Mouse (Mus musculus) midbrain, postnatal 0 days (tissue): ENCODE results near the gene Bmpr2. TPM values are rescaled to one million over a fixed set of nuclear protein-coding genes. Genes with fewer than 3 reads are reported as not detected.

Source experiments
- ATAC-seq: fragments of 200-750 bp; cut with Nextera tagmentation; 2 replicates; pipeline ENCODE4 v1.8.0; 2017; ENCODE audit warnings: moderate number of reproducible peaks, mild to moderate bottlenecking, moderate TSS enrichment, moderate library complexity; ENCODE audit not compliant: low FRiP score
- DNase-seq: peaks from one replicate; pipeline ENCODE4 v3.0.0-alpha.2; 2015; ENCODE audit warnings: low spot score
- H3K27ac ChIP-seq: fragments of 300-500 bp; sonication (generic); 2 replicates; pipeline ENCODE4 v1.5.1; 2014; ENCODE audit warnings: low read depth, mild to moderate bottlenecking, low read length, mixed read lengths
- H3K27me3 ChIP-seq: fragments of 300-500 bp; sonication (generic); 2 replicates; pipeline ENCODE4 v1.6.1; 2014; ENCODE audit warnings: low read length, control low read depth, mixed read lengths; ENCODE audit not compliant: insufficient read depth
- H3K36me3 ChIP-seq: fragments of 300-500 bp; sonication (generic); 2 replicates; pipeline ENCODE4 v1.6.1; 2014; ENCODE audit warnings: low read length, control low read depth, mixed read lengths; ENCODE audit not compliant: insufficient read depth
- H3K4me1 ChIP-seq: fragments of 300-500 bp; sonication (generic); 2 replicates; pipeline ENCODE4 v1.6.1; 2014; ENCODE audit warnings: mild to moderate bottlenecking, control low read depth, antibody characterized with exemption, low read length, mixed read lengths; ENCODE audit not compliant: insufficient read depth
- H3K4me2 ChIP-seq: fragments of 300-500 bp; sonication (generic); 2 replicates; pipeline ENCODE4 v1.6.1; 2014; ENCODE audit warnings: low read depth, mild to moderate bottlenecking, low read length, mixed read lengths; ENCODE audit not compliant: poor library complexity, severe bottlenecking
- H3K4me3 ChIP-seq: fragments of 300-500 bp; sonication (generic); 2 replicates; pipeline ENCODE4 v1.5.1; 2014; ENCODE audit warnings: low read depth, mild to moderate bottlenecking, low read length, moderate library complexity
- H3K9ac ChIP-seq: fragments of 300-500 bp; sonication (generic); replicated peaks from 2 replicates; pipeline ENCODE4 v1.6.1; 2014; ENCODE audit warnings: mild to moderate bottlenecking, low read length, moderate library complexity, mixed read lengths; ENCODE audit not compliant: poor library complexity, severe bottlenecking
- H3K9me3 ChIP-seq: fragments of 300-500 bp; sonication (generic); 2 replicates; pipeline ENCODE4 v1.6.1; 2016; ENCODE audit warnings: low read length, control low read depth
- CTCF ChIP-seq: IDR thresholded peaks from 2 replicates; pipeline ENCODE4 v1.5.1; 2016; ENCODE audit warnings: antibody characterized with exemption, mild to moderate bottlenecking
- WGBS: fragments of 180-500 bp; shearing (Covaris S2); extraction: QIAGEN DNeasy Blood & Tissue Kit; methylation state at CpG from one replicate; pipeline ENCODE4 v1.1.7; 2014; 5-methylcytosine and 5-hydroxymethylcytosine counted together
- polyA plus RNA-seq: library from polyadenylated mRNA; unstranded; fragments of >200 nt; fragmentation: Nextera tagmentation; extraction: Ambion mirVana; gene quantifications from 2 replicates; pipeline ENCODE4 v1.2.1, GENCODE M21; 2015
- total RNA-seq: library from RNA; depleted of rRNA; stranded (reverse); fragments of >200 nt; gene quantifications from 2 replicates; pipeline ENCODE4 v1.2.3, GENCODE M21; 2014

The Bmpr2 gene
- total and polyA plus RNA-seq, 2 experiments from 2014 or later: 8.8 to 65.2 TPM

- no peaks in the 10 kb centered on the region for H3K9me3 ChIP-seq
- no peak overlapping the region for H3K4me3 ChIP-seq
- no peak overlapping the region for H3K4me2 ChIP-seq
- no peaks in the 10 kb centered on the region for H3K36me3 ChIP-seq
- no peak for ATAC-seq
- no peak overlapping the region for H3K27ac ChIP-seq
- no peak for DNase-seq
- no peak overlapping the region for H3K9ac ChIP-seq
- TF ChIP-seq CTCF: no peak
- WGBS: 83% methylated on average over 3 of the region's 3 CpGs
- no peaks in the 10 kb centered on the region for H3K27me3 ChIP-seq
- peaks cover 12% of the 10 kb centered on the region; the same call in 1 of the 2 replicates for H3K4me1 ChIP-seq
These were observed 154.2 kb downstream of the Bmpr2 start for GRCm38 (mm10) chr1:59917401-59917800.

GRCm38 (mm10) chr1:59918075-59918474, 154.9 kb downstream of the Bmpr2 start:
- Histone ChIP-seq H3K36me3 (no peaks in the 10 kb centered on the region), H3K4me3 (no peak overlapping the region), H3K27ac (no peak overlapping the region), H3K4me1 (peaks cover 12% of the 10 kb centered on the region; the same call in 1 of the 2 replicates), H3K27me3 (no peaks in the 10 kb centered on the region), H3K9me3 (no peaks in the 10 kb centered on the region), H3K4me2 (no peak overlapping the region), H3K9ac (no peak overlapping the region)
- no peak for DNase-seq
- ATAC-seq: no peak
- no peak for TF ChIP-seq CTCF

GRCm38 (mm10) chr1:59923201-59923600, 160.0 kb downstream of the Bmpr2 start:
- no peak for DNase-seq
- WGBS: 60% methylated on average over 1 of the region's 1 CpGs
- TF ChIP-seq CTCF: no peak
- Histone ChIP-seq H3K9me3 (no peaks in the 10 kb centered on the region), H3K4me3 (no peak overlapping the region), H3K4me2 (no peak overlapping the region), H3K27ac (no peak overlapping the region), H3K9ac (no peak overlapping the region), H3K27me3 (no peaks in the 10 kb centered on the region), H3K4me1 (no peaks in the 10 kb centered on the region), H3K36me3 (no peaks in the 10 kb centered on the region)
- no peak for ATAC-seq

- Histone ChIP-seq H3K4me2 (no peak overlapping the region), H3K27me3 (no peaks in the 10 kb centered on the region), H3K36me3 (no peaks in the 10 kb centered on the region), H3K4me1 (no peaks in the 10 kb centered on the region), H3K9ac (no peak overlapping the region), H3K27ac (no peak overlapping the region), H3K9me3 (no peaks in the 10 kb centered on the region), H3K4me3 (no peak overlapping the region)
- no peak for TF ChIP-seq CTCF
- DNase-seq: no peak
- WGBS: 95% methylated on average over 1 of the region's 1 CpGs
- no peak for ATAC-seq
These were observed 160.5 kb downstream of the Bmpr2 start for GRCm38 (mm10) chr1:59923673-59924072.

GRCm38 (mm10) chr1:59924411-59924810, 161.2 kb downstream of the Bmpr2 start:
- TF ChIP-seq CTCF: no peak
- ATAC-seq: no peak

GRCm38 (mm10) chr1:59926021-59926672, 162.9 kb downstream of the Bmpr2 start:
- Histone ChIP-seq H3K36me3 (no peaks in the 10 kb centered on the region), H3K4me2 (no peak overlapping the region), H3K9ac (no peak overlapping the region), H3K27me3 (no peaks in the 10 kb centered on the region), H3K9me3 (no peaks in the 10 kb centered on the region), H3K27ac (no peak overlapping the region), H3K4me1 (no peaks in the 10 kb centered on the region), H3K4me3 (no peak overlapping the region)
- 98% methylated on average over 3 of the region's 3 CpGs for WGBS
- ATAC-seq: no peak
- TF ChIP-seq CTCF: no peak
- DNase-seq: no peak

More at GRCm38 (mm10) chr1:59924411-59924810, 161.2 kb downstream of the Bmpr2 start:
- Histone ChIP-seq H3K27ac (no peak overlapping the region), H3K4me3 (no peak overlapping the region), H3K36me3 (no peaks in the 10 kb centered on the region), H3K9me3 (no peaks in the 10 kb centered on the region), H3K4me1 (no peaks in the 10 kb centered on the region), H3K27me3 (no peaks in the 10 kb centered on the region), H3K4me2 (no peak overlapping the region), H3K9ac (no peak overlapping the region)
- DNase-seq: no peak
- WGBS: 100% methylated on average over 2 of the region's 2 CpGs
